Mouse (Mus musculus) heart, embryonic 12.5 days (tissue): ENCODE data around the gene Glra1. TPM values are rescaled to one million over a fixed set of nuclear protein-coding genes. Genes with fewer than 3 reads are reported as not detected.
A peak's percentile ranks its signal among the peaks of the same experiment; 100 is the strongest.
"Not testable (repeated sequence)": the region's sequence is repeated elsewhere in the genome, so short reads cannot be mapped to it uniquely, and the experiment has no call there.

Experiments used
- ATAC-seq: fragments of 200-750 bp; cut with Nextera tagmentation; 2 replicates; pipeline ENCODE4 v1.8.0; 2017; ENCODE audit warnings: moderate TSS enrichment, moderate library complexity; ENCODE audit not compliant: insufficient number of reproducible peaks, low FRiP score
- H3K27ac ChIP-seq: fragments of 300-500 bp; sonication (generic); 2 replicates; pipeline ENCODE4 v1.5.1; 2016; ENCODE audit warnings: mild to moderate bottlenecking, moderate library complexity; ENCODE audit not compliant: poor library complexity, severe bottlenecking
- H3K27me3 ChIP-seq: fragments of 300-500 bp; sonication (generic); replicated peaks from 2 replicates; pipeline ENCODE4 v1.6.1; 2016; ENCODE audit warnings: mild to moderate bottlenecking, moderate library complexity
- H3K36me3 ChIP-seq: fragments of 300-500 bp; sonication (generic); 2 replicates; pipeline ENCODE4 v1.6.1; 2016; ENCODE audit warnings: mild to moderate bottlenecking, moderate library complexity
- H3K4me1 ChIP-seq: fragments of 300-500 bp; sonication (generic); replicated peaks from 2 replicates; pipeline ENCODE4 v1.6.1; 2016; ENCODE audit warnings: mild to moderate bottlenecking
- H3K4me2 ChIP-seq: fragments of 300-500 bp; sonication (generic); 2 replicates; pipeline ENCODE4 v1.6.1; 2016; ENCODE audit warnings: mild to moderate bottlenecking, moderate library complexity
- H3K4me3 ChIP-seq: fragments of 300-500 bp; sonication (generic); 2 replicates; pipeline ENCODE4 v1.5.1; 2016; ENCODE audit warnings: mild to moderate bottlenecking
- H3K9ac ChIP-seq: fragments of 300-500 bp; sonication (generic); 2 replicates; pipeline ENCODE4 v1.6.1; 2016; ENCODE audit warnings: mild to moderate bottlenecking, moderate library complexity
- H3K9me3 ChIP-seq: fragments of 300-500 bp; sonication (generic); replicated peaks from 2 replicates; pipeline ENCODE4 v1.6.1; 2016; ENCODE audit warnings: mild to moderate bottlenecking, moderate library complexity
- WGBS: fragments of 180-500 bp; shearing (Covaris S2); methylation state at CpG from one replicate; pipeline ENCODE4 v1.1.7; 2016; 5-methylcytosine and 5-hydroxymethylcytosine counted together
- polyA plus RNA-seq: library from polyadenylated mRNA; unstranded; fragments of >200 nt; fragmentation: Nextera tagmentation; extraction: Ambion mirVana; gene quantifications from 2 replicates; pipeline ENCODE4 v1.2.1, GENCODE M21; 2016

The Glra1 gene
- not detected in 2 replicates for polyA plus RNA-seq

GRCm38 (mm10) chr11:55607808-55608523 lies at the start of gene Glra1:
Glra1 (minus strand) TSS chr11:55608198.
- peak within 1 kb of the TSS; percentile 34 for H3K4me2 ChIP-seq
- no peak within 1 kb of the TSS for H3K9ac ChIP-seq
- no peak within 1 kb of the TSS for H3K4me3 ChIP-seq
- H3K27ac ChIP-seq: no peak within 1 kb of the TSS
- peaks cover 38% of the 10 kb centered on the region for H3K27me3 ChIP-seq
- H3K36me3 ChIP-seq: no peaks in the 10 kb centered on the region
- H3K4me1 ChIP-seq: no peaks in the 10 kb centered on the region; the same call in 1 of the 2 replicates
- under 1% methylated on average over 36 of the region's 36 CpGs for WGBS
- ATAC-seq: no peak
- H3K9me3 ChIP-seq: no peaks in the 10 kb centered on the region

GRCm38 (mm10) chr11:55636961-55637360 lies 29.0 kb upstream of the Glra1 start:
- WGBS: 45% methylated on average over 4 of the region's 4 CpGs
- H3K4me3 ChIP-seq: no peak overlapping the region
- no peak overlapping the region for H3K9ac ChIP-seq
- H3K9me3 ChIP-seq: no peaks in the 10 kb centered on the region
- H3K27me3 ChIP-seq: no peaks in the 10 kb centered on the region
- H3K4me1 ChIP-seq: no peaks in the 10 kb centered on the region
- ATAC-seq: no peak
- no peaks in the 10 kb centered on the region for H3K36me3 ChIP-seq
- H3K4me2 ChIP-seq: no peak overlapping the region
- no peak overlapping the region for H3K27ac ChIP-seq

GRCm38 (mm10) chr11:55633901-55634300 lies 25.9 kb upstream of the Glra1 start:
- no peak overlapping the region for H3K4me2 ChIP-seq

GRCm38 (mm10) chr11:55614631-55615030 lies 6.6 kb upstream of the Glra1 start:
- H3K9me3 ChIP-seq, H3K27ac ChIP-seq, H3K4me1 ChIP-seq, H3K9ac ChIP-seq, H3K36me3 ChIP-seq, H3K27me3 ChIP-seq, ATAC-seq, H3K4me2 ChIP-seq, H3K4me3 ChIP-seq: not testable (repeated sequence)
- WGBS: 60% methylated on average over 8 of the region's 8 CpGs

More at GRCm38 (mm10) chr11:55633901-55634300, 25.9 kb upstream of the Glra1 start:
- no peaks in the 10 kb centered on the region for H3K27me3 ChIP-seq
- H3K9ac ChIP-seq: no peak overlapping the region
- H3K4me3 ChIP-seq: no peak overlapping the region
- no peaks in the 10 kb centered on the region for H3K4me1 ChIP-seq
- no peaks in the 10 kb centered on the region for H3K36me3 ChIP-seq
- H3K9me3 ChIP-seq: no peaks in the 10 kb centered on the region
- H3K27ac ChIP-seq: no peak overlapping the region
- ATAC-seq: no peak

- H3K4me2 ChIP-seq: 0 out of 2 replicates have a peak overlapping the region, but pooled peaks have one; percentile 34
- H3K4me3 ChIP-seq: no peak overlapping the region
- H3K27ac ChIP-seq: no peak overlapping the region
- H3K4me1 ChIP-seq: no peaks in the 10 kb centered on the region; the same call in 1 of the 2 replicates
- H3K36me3 ChIP-seq: no peaks in the 10 kb centered on the region
- H3K9ac ChIP-seq: no peak overlapping the region
- ATAC-seq: no peak
- 3% methylated on average over 12 of the region's 12 CpGs for WGBS
- peaks cover 38% of the 10 kb centered on the region for H3K27me3 ChIP-seq
- H3K9me3 ChIP-seq: no peaks in the 10 kb centered on the region
These were observed 524 bp upstream of the Glra1 start for GRCm38 (mm10) chr11:55608524-55608920.

GRCm38 (mm10) chr11:55607066-55607807 lies 761 bp downstream of the Glra1 start:
- H3K9ac ChIP-seq: no peak overlapping the region
- no peak overlapping the region for H3K4me3 ChIP-seq
- ATAC-seq: no peak
- WGBS: 6% methylated on average over 26 of the region's 26 CpGs
- peaks cover 40% of the 10 kb centered on the region for H3K27me3 ChIP-seq
- H3K4me1 ChIP-seq: no peaks in the 10 kb centered on the region; the same call in 1 of the 2 replicates
- H3K4me2 ChIP-seq: no peak overlapping the region
- H3K9me3 ChIP-seq: no peaks in the 10 kb centered on the region
- no peaks in the 10 kb centered on the region for H3K36me3 ChIP-seq
- H3K27ac ChIP-seq: no peak overlapping the region

- H3K9ac ChIP-seq: no peak overlapping the region
- no peak for ATAC-seq
- WGBS: 11% methylated on average over 11 of the region's 11 CpGs
- no peaks in the 10 kb centered on the region for H3K36me3 ChIP-seq
- peaks cover 32% of the 10 kb centered on the region for H3K27me3 ChIP-seq
- no peak overlapping the region for H3K4me2 ChIP-seq
- H3K4me1 ChIP-seq: no peaks in the 10 kb centered on the region
- H3K9me3 ChIP-seq: no peaks in the 10 kb centered on the region
- no peak overlapping the region for H3K4me3 ChIP-seq
- no peak overlapping the region for H3K27ac ChIP-seq
These were observed 6.4 kb downstream of the Glra1 start for GRCm38 (mm10) chr11:55601447-55602065.

- Histone ChIP-seq H3K4me2 (no peak overlapping the region), H3K27me3 (peaks cover 12% of the 10 kb centered on the region), H3K9ac (no peak overlapping the region), H3K36me3 (no peaks in the 10 kb centered on the region), H3K4me1 (no peaks in the 10 kb centered on the region), H3K4me3 (no peak overlapping the region), H3K27ac (no peak overlapping the region), H3K9me3 (no peaks in the 10 kb centered on the region)
- WGBS: 74% methylated on average over 1 of the region's 1 CpGs
- no peak for ATAC-seq
These were observed 12.3 kb downstream of the Glra1 start for GRCm38 (mm10) chr11:55595726-55596125.

GRCm38 (mm10) chr11:55594411-55594810 lies 13.6 kb downstream of the Glra1 start:
- H3K4me1 ChIP-seq: no peaks in the 10 kb centered on the region
- H3K4me2 ChIP-seq: no peak overlapping the region
- H3K4me3 ChIP-seq: no peak overlapping the region
- H3K27me3 ChIP-seq: no peaks in the 10 kb centered on the region
- ATAC-seq: no peak
- 60% methylated on average over 3 of the region's 3 CpGs for WGBS
- H3K36me3 ChIP-seq: no peaks in the 10 kb centered on the region
- H3K9ac ChIP-seq: no peak overlapping the region
- H3K9me3 ChIP-seq: no peaks in the 10 kb centered on the region
- H3K27ac ChIP-seq: no peak overlapping the region

GRCm38 (mm10) chr11:55591194-55591593 lies 16.8 kb downstream of the Glra1 start:
- H3K9ac ChIP-seq: no peak overlapping the region
- H3K4me2 ChIP-seq: no peak overlapping the region
- H3K4me1 ChIP-seq: no peaks in the 10 kb centered on the region
- H3K36me3 ChIP-seq: no peaks in the 10 kb centered on the region
- WGBS: 51% methylated on average over 2 of the region's 2 CpGs
- H3K27me3 ChIP-seq: no peaks in the 10 kb centered on the region
- ATAC-seq: no peak
- H3K4me3 ChIP-seq: no peak overlapping the region
- H3K9me3 ChIP-seq: no peaks in the 10 kb centered on the region
- no peak overlapping the region for H3K27ac ChIP-seq
